Mouse (Mus musculus): Measurements from ENCODE around the gene Bmpr2.

Gene Bmpr2

GRCm38 (mm10) chr1:59795336-59795735, 32.1 kb downstream of the Bmpr2 start:
- in situ Hi-C loops (cut with MseI, MboI): no loop called here

GRCm38 (mm10) chr1:59797865-59798264, 34.7 kb downstream of the Bmpr2 start:
- in situ Hi-C loops (cut with MseI, MboI): no loop called here

DNA sequence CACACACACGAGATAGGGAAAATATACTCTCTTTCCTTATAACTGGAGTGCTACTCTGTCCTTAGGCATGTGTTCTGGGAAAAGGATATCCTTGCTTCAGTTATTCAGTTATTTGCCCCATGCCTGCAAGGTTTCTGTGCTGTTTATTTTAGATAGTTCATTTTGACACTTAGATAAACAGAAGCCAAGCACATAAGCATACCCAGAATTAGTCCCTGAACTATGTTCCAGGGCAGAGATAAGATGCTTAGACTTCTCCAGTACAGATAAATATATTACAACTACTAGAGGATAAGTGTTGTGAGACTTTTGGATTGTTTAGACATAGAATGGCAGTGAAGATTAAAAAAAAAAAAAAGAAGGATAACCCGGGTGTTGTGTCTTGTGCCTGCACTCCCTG, 41.2 kb downstream of the Bmpr2 start:
- in situ Hi-C loops (cut with MseI, MboI): no loop called here

GRCm38 (mm10) chr1:59809921-59810320, 46.7 kb downstream of the Bmpr2 start:
- in situ Hi-C loops (cut with MseI, MboI): no loop called here

GRCm38 (mm10) chr1:59812782-59813181, 49.6 kb downstream of the Bmpr2 start:
- in situ Hi-C loops (cut with MseI, MboI): no loop called here

- in situ Hi-C loops (cut with MseI, MboI): no loop called here
Observed at GRCm38 (mm10) chr1:59825421-59825820, 62.2 kb downstream of the Bmpr2 start.

- in situ Hi-C loops (cut with MseI, MboI): no loop called here
Observed at GRCm38 (mm10) chr1:59826583-59826982, 63.4 kb downstream of the Bmpr2 start.

GRCm38 (mm10) chr1:59829410-59829809, 66.2 kb downstream of the Bmpr2 start:
- in situ Hi-C loops (cut with MseI, MboI): no loop called here

DNA sequence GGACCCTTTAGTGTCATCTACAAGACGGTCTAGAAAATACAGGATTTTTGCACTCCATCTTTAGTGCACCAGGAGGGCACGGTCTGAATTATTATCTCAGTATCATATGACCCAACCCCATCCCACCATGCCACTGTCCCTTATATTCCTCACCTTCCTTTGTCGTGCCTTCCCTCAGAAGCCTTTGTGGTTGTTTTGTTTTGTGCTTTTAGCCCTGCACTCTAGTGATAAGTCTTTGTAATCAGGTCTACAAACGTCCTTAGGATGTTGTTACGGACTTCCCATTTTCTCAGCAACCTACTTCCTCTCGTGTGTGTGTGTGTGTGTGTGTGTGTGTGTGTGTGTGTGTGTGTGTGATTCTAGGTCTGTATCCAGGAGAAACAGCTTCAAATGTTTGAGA, 67.0 kb downstream of the Bmpr2 start:
- in situ Hi-C loops (cut with MseI, MboI): no loop called here

DNA sequence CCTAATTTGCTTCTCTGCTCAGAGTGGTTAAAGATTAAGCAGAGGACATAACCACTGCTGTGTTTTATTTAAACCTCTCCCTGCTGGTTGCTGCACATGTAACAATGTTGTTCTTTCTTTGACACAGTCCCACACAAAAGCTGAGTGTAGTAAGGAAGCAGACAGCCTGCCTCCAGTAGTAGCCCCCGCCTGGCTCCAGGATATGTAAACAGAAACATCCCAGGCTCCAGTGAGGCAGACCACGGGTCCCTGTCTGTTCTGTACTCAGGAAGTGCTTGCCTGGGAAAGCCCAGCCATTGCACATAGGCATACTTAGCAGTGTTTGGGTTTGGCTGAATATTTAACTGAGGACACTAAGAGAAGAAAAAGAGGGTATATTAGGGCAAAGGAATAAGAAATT, 70.5 kb downstream of the Bmpr2 start:
- in situ Hi-C loops (cut with MseI, MboI): no loop called here

DNA sequence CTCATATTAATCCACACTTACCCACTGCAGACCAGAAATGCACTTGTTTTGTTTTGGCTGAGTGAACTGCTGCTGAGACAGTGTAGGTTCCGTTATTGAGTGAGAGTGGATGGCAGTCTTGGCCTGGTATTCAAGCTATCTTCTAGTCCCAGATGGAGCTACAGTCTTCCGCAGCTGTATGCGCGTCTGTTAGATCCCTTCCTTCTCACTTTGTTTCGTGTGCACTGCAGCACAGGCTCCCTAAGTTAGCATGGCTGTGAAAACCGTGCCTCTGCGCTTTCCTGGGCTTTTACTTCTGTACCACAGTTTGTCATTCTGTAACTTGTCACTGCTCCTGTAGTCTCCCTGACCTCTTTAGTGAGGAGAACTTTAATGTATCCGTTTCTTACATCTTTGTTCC, 85.1 kb downstream of the Bmpr2 start:
- in situ Hi-C loops (cut with MseI, MboI): no loop called here

DNA sequence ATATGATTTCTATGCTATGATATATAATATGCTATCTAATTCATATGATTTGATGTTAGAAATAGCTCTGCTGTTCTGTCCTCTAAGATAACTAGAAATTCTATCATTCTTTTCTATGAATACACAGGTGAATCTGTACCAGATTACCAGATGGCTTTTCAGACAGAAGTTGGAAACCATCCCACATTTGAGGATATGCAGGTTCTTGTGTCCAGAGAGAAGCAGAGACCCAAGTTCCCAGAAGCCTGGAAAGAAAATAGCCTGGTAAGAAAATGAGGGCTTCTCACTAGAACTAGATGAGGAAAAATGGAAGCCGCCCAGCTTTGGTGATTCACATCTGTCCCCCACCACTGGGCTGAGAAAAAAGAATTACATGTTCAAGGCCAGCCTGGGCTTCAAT, 95.8 kb downstream of the Bmpr2 start:
- in situ Hi-C loops (cut with MseI, MboI): no loop called here

DNA sequence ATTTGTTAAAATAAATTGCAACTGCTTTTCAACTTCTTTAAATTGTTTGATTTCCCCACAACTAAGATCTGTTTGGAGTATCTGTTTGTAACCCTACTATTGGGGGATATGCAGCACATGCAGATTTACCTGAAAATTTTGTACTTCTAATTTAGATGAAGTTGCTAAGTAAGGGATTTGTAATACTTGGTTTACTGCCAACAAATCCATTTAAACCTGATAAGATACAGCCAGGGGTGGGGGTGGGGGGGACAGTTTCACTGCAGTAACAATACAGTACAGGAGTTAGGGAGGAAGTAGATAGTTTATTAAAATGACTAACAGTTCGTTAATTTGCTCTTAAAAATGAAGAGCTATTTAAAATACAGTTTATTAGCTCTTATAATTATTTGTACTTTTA, 98.9 kb downstream of the Bmpr2 start:
- in situ Hi-C loops (cut with MseI, MboI): no loop called here

GRCm38 (mm10) chr1:59868041-59868440, 104.8 kb downstream of the Bmpr2 start:
- in situ Hi-C loops (cut with MseI, MboI): no loop called here

GRCm38 (mm10) chr1:59874023-59874422, 110.8 kb downstream of the Bmpr2 start:
- in situ Hi-C loops (cut with MseI, MboI): no loop called here

DNA sequence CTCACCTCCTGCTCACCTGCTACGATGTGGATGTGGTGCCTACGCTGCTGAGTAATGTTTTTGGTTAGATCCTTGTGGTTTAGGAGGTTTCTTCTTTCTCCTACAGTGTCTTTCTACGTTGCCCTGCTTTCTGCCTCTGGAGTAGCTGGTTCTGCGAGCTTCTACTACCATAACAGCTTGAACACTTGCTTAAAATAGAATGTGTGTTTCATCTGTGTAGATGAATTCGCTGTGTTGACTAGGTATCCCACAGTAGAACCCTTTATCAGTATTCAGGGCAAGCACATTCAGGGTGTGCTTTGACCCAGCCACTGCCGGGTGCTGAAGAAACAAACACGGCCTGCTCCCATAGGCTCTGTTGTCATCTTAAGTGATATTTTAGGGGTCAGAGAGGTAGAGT, 114.9 kb downstream of the Bmpr2 start:
- in situ Hi-C loops (cut with MseI, MboI): no loop called here

DNA sequence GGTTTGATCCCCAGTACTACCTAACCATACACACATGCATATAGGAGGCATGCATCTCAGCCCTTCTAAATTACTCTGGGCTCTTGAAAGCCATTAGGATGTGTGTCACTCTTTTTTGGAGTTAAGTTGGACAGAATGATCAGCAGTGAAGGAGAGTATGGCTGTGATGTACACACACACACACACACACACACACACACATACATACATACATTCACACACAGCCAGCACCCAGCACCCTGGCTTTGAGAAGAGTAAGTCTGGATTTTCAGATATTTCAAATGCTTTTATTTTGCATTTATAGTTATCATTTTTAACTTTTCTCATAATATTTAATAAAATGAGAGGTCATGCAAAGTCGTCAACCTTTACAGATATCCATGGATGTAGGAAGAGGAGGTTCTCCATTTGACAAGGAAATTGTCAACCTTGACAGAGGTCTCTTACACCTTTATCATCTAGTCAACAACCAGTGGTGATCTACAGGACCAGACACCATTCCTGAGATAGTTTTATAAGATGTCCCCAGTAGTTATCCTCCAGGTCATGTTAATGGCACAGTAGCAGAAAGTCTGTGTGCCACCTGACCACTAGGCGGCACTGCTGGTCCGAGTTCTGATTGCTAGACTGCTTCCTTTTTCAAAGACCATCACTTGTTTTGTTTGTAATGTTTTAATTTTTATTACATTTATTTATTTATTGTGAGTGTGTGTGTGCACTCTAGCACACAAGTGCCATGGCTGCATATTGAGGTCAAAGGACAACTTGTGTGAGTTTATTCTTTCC, 120.3 kb downstream of the Bmpr2 start:
- in situ Hi-C loops (cut with MseI, MboI): loop anchor here in 1 of 2 experiments (10.0 kb wide), 1 partner anchor 81 kb away; no protein-coding TSS in a partner anchor

GRCm38 (mm10) chr1:59886899-59887298, 123.7 kb downstream of the Bmpr2 start:
- in situ Hi-C loops (cut with MseI, MboI): loop anchor here in 1 of 2 experiments (10.0 kb wide), 1 partner anchor 78 kb away; no protein-coding TSS in a partner anchor

DNA sequence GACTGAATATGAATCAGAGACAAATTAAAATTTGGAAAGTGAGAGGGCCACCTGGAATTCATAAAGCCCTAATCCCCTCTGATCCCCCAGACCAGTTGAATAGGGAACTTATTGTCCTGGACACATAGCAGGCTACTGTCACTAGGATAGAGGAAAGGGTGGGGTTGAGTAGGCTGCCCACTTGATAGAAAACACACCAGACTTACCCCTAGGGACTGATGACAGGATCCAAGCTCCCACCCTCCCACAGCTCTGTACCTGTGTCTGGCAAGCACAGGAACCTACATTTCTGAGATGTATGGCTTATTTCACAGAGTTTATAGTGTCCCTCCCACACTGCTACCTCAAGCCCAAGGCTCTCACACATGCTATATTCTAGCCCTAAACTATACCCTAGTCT, 124.8 kb downstream of the Bmpr2 start:
- in situ Hi-C loops (cut with MseI, MboI): loop anchor here in 1 of 2 experiments (10.0 kb wide), 1 partner anchor 77 kb away; no protein-coding TSS in a partner anchor

- in situ Hi-C loops (cut with MseI, MboI): no loop called here
Observed at GRCm38 (mm10) chr1:59891185-59891584, 128.0 kb downstream of the Bmpr2 start.

- in situ Hi-C loops (cut with MseI, MboI): no loop called here
Observed at GRCm38 (mm10) chr1:59892777-59893176, 129.6 kb downstream of the Bmpr2 start.

GRCm38 (mm10) chr1:59894025-59894424, 130.8 kb downstream of the Bmpr2 start:
- in situ Hi-C loops (cut with MseI, MboI): no loop called here

- in situ Hi-C loops (cut with MseI, MboI): no loop called here
Observed at GRCm38 (mm10) chr1:59895456-59895855, 132.3 kb downstream of the Bmpr2 start.
